Mouse (Mus musculus): ENCODE results near the gene Itpk1. TPM values are rescaled to one million over a fixed set of nuclear protein-coding genes. Genes with fewer than 3 reads are reported as not detected.
"Not testable (repeated sequence)": the region's sequence is repeated elsewhere in the genome, so short reads cannot be mapped to it uniquely, and the experiment has no call there.

Itpk1 gene
- total RNA-seq, 1 experiment from 2014 or later: 20.7 TPM

GRCm38 (mm10) chr12:102647839-102648564 lies 56.7 kb downstream of the Itpk1 start:
- ATAC-seq (replicated peaks in 1 of 2; ENCODE audit: insufficient read depth in 1 of 2, low FRiP score in 2 of 2, low TSS enrichment in 1 of 2, low read depth in 1 of 2, poor library complexity in 2 of 2, severe bottlenecking in 2 of 2): no peak

- peak; percentile 68 to 79 for ATAC-seq (replicated peaks in 1 of 2; ENCODE audit: insufficient read depth in 1 of 2, low FRiP score in 2 of 2, low TSS enrichment in 1 of 2, low read depth in 1 of 2, poor library complexity in 2 of 2, severe bottlenecking in 2 of 2)
Measured at GRCm38 (mm10) chr12:102646586-102647260, 58.0 kb downstream of the Itpk1 start.

DNA sequence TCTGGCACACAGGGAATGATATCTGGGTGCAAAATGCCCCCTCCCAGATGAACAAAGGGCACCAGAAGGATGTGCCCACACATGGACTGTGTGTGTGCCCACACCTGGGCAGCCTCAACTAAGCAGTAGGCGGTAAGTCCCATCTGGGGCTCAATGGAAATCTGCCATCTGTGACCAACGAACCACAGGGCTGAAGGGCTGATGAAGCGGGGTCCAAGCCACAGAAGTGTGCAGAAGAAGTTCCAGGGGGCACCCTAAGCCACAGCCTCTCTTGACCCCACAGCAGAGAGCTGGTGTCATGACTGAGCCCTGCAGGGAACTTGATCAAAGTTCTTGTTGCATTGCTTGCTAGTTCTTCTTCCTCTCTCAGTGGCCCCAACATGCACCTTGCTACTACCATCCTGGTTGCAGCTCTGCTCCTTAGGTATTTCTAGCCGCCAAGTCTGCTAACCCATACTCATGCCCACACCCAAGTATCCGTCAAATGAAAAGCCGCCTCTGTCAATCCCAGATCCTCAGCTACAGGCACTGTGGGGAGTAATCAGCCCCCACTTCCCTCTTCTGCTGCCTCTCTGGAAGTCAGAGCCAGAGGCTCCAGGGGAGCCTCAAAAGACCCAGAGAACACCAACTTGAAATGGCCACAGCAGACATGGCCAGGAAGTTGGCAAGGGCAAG lies 58.7 kb downstream of the Itpk1 start:
- ATAC-seq (replicated peaks in 1 of 2; ENCODE audit: insufficient read depth in 1 of 2, low FRiP score in 2 of 2, low TSS enrichment in 1 of 2, low read depth in 1 of 2, poor library complexity in 2 of 2, severe bottlenecking in 2 of 2): peak; percentile 43 to 52

- peak; percentile 14 to 16; a peak in 1 of 4 replicates for ATAC-seq (replicated peaks in 1 of 2; ENCODE audit: insufficient read depth in 1 of 2, low FRiP score in 2 of 2, low TSS enrichment in 1 of 2, low read depth in 1 of 2, poor library complexity in 2 of 2, severe bottlenecking in 2 of 2)
Measured at GRCm38 (mm10) chr12:102643316-102643715, 61.4 kb downstream of the Itpk1 start.

DNA sequence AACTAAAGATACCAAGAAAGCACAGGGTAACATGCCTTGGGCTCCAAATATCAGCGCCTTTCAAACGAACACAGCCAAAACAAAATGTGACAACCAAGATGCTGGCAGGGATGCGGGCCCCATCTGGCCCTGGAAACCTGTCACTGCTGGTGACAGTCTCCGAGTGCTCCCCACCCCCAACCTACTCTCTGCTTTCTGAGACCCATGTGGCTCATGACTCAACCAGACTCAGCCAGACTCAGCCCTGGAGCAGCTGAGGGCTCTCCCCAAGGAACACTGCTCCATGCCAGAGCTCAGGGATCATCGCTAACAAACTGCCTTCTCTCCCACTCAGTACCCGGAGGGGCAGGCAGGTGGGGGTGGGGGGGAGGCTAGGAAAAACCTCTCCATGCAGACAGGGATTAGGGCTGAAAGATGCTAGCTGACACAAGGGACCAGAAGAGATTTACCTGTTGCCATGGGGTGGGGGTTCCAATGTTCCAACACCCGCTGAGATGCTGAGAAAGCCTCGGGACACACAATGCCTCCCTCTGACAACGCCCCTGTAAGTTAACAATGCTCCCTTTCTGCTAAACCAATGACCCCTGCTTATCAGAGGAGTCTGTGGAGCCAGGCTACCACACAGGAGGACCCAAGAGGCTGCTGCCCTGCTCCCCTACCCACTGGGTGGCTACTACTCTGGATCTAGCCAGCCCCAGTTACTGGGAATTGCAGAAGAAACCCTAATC lies 64.1 kb downstream of the Itpk1 start:
- ATAC-seq (replicated peaks in 1 of 2; ENCODE audit: insufficient read depth in 1 of 2, low FRiP score in 2 of 2, low TSS enrichment in 1 of 2, low read depth in 1 of 2, poor library complexity in 2 of 2, severe bottlenecking in 2 of 2): no peak

GRCm38 (mm10) chr12:102638878-102639277 lies 65.9 kb downstream of the Itpk1 start:
- no peak for ATAC-seq (replicated peaks in 1 of 2; ENCODE audit: insufficient read depth in 1 of 2, low FRiP score in 2 of 2, low TSS enrichment in 1 of 2, low read depth in 1 of 2, poor library complexity in 2 of 2, severe bottlenecking in 2 of 2)

DNA sequence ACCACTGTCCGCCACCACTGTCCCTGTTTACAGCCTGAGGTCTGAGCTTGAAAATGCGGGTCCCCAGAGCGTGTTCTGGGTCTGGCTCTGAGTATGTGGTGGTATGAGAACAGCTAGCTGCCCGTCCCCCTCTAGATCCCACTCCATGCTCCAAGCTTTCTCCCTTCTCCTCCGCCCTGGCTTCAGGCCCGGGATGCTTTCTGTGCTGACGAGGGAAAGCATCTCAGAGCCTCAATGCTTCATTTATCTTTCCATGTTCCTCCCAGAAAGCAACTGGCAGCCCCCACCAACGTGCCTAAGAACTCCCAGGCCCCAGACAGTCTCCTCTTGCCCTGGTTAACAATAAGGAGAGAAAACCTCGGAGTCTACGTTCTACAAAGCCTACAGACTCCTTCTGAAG lies 67.5 kb downstream of the Itpk1 start:
- no peak for ATAC-seq (replicated peaks in 1 of 2; ENCODE audit: insufficient read depth in 1 of 2, low FRiP score in 2 of 2, low TSS enrichment in 1 of 2, low read depth in 1 of 2, poor library complexity in 2 of 2, severe bottlenecking in 2 of 2)

DNA sequence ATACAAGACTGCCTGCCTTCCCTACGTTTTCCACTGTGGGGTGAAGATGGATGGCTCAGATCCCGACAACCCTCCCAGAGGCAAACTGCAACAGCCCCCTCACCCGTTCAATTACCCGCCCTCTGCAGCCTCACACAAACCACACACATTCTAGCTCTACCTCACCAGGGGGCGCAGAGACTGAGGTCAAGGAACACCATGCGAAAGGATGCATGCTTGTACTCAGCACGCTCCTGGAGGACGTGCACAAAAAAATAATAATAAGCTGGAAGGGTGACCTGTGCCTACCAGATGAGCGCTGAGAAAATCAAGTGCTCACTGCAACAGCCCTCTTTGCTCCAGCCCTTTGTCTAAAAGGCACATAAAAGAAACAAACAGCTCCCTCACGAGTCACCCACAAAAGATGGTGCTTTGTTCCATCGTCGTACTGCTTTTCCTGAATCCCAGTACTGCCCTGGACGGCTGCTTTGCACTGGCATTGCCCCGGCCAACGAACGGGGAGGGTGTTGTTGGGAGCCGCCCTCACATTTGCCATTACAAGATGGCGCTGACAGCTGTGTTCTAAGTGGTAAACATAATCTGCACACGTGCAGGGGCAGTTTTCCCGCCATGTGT lies 70.2 kb downstream of the Itpk1 start:
- ATAC-seq (replicated peaks in 1 of 2; ENCODE audit: insufficient read depth in 1 of 2, low FRiP score in 2 of 2, low TSS enrichment in 1 of 2, low read depth in 1 of 2, poor library complexity in 2 of 2, severe bottlenecking in 2 of 2): no peak

DNA sequence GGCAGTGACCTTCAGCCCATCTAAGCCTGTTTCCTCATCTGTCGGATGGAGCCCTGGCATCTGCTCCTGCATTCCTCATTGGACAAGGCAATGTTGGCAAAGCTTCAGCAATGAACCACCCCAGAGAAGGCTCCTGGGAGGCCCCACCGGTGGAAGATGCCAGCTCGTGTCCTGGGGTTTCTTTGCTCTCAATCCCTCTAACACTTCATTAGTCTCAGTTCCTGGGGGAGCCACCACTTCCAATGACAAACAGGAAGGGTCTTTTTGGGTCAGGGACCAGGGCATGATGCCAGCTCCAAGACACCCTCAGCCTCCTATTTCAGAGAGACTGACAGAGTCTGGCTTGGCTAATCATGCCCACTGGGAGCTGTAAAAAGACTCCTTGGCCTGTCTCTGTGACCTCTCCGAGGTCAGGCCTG lies 71.6 kb downstream of the Itpk1 start:
- no peak for ATAC-seq (replicated peaks in 1 of 2; ENCODE audit: insufficient read depth in 1 of 2, low FRiP score in 2 of 2, low TSS enrichment in 1 of 2, low read depth in 1 of 2, poor library complexity in 2 of 2, severe bottlenecking in 2 of 2)

DNA sequence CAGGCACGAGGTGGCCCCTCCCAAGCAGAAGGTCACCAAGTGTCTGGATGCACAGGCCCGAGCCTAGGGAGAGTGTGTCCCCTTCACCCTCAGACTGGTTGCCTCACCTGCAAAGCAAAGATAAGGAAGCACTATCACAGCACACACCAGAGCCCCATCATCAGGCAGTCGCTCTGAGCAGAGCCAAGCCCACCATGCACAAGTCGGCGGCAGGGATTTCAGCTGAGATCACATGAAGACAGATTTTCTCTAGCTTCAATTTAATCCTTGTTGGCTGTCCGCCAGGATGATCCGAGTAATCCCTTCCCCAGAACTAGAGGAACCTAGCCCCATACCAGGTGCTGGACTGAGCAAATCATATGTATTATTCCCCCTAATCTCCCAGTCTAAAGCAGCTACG lies 73.0 kb downstream of the Itpk1 start:
- ATAC-seq (replicated peaks in 1 of 2; ENCODE audit: insufficient read depth in 1 of 2, low FRiP score in 2 of 2, low TSS enrichment in 1 of 2, low read depth in 1 of 2, poor library complexity in 2 of 2, severe bottlenecking in 2 of 2): no peak

- not testable (repeated sequence) for ATAC-seq (replicated peaks in 1 of 2; ENCODE audit: insufficient read depth in 1 of 2, low FRiP score in 2 of 2, low TSS enrichment in 1 of 2, low read depth in 1 of 2, poor library complexity in 2 of 2, severe bottlenecking in 2 of 2)
Measured at GRCm38 (mm10) chr12:102630471-102630870, 74.3 kb downstream of the Itpk1 start.

DNA sequence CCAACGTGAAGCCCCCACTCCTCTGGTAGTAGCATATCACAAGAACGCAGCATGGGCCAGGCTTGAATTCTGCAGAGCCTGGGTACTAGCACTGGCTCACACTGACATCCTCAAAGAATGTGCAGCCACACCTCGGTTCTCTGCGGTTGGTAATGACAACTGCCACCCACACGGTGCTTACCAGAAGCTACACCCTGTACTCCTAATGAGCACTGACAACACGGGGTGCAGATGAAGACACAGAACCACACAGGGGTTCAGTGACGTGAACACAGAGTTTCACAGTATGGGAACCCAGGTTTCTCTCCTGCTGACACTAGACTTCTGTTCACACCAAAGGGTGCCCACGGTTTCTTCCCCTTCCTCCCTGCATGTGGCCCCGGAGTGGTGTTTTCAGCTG lies 76.5 kb downstream of the Itpk1 start:
- no peak for ATAC-seq (replicated peaks in 1 of 2; ENCODE audit: insufficient read depth in 1 of 2, low FRiP score in 2 of 2, low TSS enrichment in 1 of 2, low read depth in 1 of 2, poor library complexity in 2 of 2, severe bottlenecking in 2 of 2)

DNA sequence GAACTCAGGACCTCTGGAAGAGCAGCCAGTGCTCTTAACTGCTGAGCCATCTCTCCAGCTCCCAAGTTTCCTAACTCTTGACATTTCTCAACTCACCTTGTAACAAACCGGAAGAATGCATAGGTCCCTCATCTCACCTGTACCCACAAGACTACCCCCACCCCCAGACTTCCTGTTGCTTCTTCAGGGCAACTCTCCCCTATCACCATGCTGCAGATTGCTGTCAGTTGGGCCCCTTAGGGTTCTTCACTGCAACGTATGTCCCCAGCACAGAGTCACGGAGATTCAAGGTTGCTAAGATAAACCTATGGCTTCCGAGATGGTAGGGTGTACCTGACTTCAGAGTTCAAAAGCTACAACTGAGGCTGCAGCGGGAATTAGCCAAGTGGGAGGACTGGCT lies 77.2 kb downstream of the Itpk1 start:
- no peak for ATAC-seq (replicated peaks in 1 of 2; ENCODE audit: insufficient read depth in 1 of 2, low FRiP score in 2 of 2, low TSS enrichment in 1 of 2, low read depth in 1 of 2, poor library complexity in 2 of 2, severe bottlenecking in 2 of 2)

GRCm38 (mm10) chr12:102626841-102627240 lies 77.9 kb downstream of the Itpk1 start:
- ATAC-seq (replicated peaks in 1 of 2; ENCODE audit: insufficient read depth in 1 of 2, low FRiP score in 2 of 2, low TSS enrichment in 1 of 2, low read depth in 1 of 2, poor library complexity in 2 of 2, severe bottlenecking in 2 of 2): no peak; a peak in 1 of 4 replicates

DNA sequence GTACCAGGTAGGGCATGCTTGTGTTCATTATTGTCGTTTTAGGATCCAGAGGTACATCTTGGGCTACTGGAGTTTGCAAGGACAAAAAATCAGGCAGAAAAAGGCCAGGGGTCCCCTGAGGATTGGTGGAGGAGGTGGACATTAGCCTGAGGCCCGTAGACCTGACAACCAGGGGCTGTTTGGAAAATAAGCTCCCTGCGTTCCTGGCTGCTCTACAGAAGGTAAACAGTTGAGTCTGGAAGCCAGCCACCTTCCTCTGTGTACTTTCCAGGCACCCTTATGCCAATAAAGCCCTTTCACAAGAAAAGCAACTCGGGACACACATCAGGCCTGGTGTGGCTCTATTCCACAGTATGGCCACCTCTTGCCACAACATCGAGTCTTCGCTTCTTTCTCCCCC lies 79.0 kb downstream of the Itpk1 start:
- no peak for ATAC-seq (replicated peaks in 1 of 2; ENCODE audit: insufficient read depth in 1 of 2, low FRiP score in 2 of 2, low TSS enrichment in 1 of 2, low read depth in 1 of 2, poor library complexity in 2 of 2, severe bottlenecking in 2 of 2)

DNA sequence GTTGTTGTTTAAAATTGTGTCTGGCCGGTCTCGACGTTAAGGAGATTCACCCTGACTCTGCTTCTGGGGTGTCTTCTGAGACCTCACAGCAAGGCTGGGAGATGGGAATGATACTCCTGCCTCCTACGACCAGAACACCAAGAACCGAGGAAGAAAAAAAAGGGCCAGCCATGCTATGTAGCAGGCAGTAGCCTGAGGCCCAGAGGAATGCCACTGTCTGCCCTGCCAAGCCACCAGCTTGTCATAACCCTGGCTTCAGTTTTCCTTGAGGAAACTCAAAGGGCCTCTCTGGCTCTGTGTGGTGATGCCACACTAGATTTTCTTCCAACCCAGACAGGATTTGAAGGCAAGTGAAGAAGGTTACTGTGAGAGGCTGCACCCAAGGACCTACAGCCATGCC lies 79.6 kb downstream of the Itpk1 start:
- ATAC-seq (replicated peaks in 1 of 2; ENCODE audit: insufficient read depth in 1 of 2, low FRiP score in 2 of 2, low TSS enrichment in 1 of 2, low read depth in 1 of 2, poor library complexity in 2 of 2, severe bottlenecking in 2 of 2): no peak

- ATAC-seq (replicated peaks in 1 of 2; ENCODE audit: insufficient read depth in 1 of 2, low FRiP score in 2 of 2, low TSS enrichment in 1 of 2, low read depth in 1 of 2, poor library complexity in 2 of 2, severe bottlenecking in 2 of 2): no peak
Measured at GRCm38 (mm10) chr12:102623827-102624226, 80.9 kb downstream of the Itpk1 start.

Measured in hematopoietic stem cell, adult 5-6 weeks (primary cell).